Mouse (Mus musculus) retina, postnatal 7 days (tissue): ENCODE measurements around the gene Eif2ak3.

Source experiments
- DNase-seq: peaks from one replicate; pipeline ENCODE4 v3.0.0-alpha.2; 2012; ENCODE audit warnings: low read depth, low spot score

Gene Eif2ak3

DNA sequence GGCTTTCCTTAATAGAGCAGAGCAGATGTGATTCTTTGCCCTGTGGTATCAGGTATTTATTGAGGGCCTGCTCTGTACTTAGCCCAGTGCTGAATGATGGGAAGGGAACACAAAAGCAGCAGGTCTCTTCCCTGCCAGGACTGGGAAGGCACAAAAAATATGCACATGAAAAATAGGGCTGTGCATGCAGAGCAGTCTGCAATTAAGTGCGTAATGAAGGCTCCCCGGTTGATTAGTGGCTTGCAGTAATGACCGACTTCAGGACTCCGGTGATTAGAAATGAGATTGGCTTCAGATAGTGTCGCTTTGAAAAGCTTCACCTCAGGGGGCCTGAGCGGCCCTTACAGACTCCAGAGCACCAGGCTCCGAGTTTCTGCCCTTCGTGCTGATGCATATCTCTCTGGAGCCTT lies 55.3 kb downstream of the Eif2ak3 start:
- DNase-seq = no peak

GRCm38 (mm10) chr6:70903689-70904088 lies 59.4 kb downstream of the Eif2ak3 start:
- DNase-seq = no peak

GRCm38 (mm10) chr6:70909572-70909971 lies 65.3 kb downstream of the Eif2ak3 start:
- no peak for DNase-seq

DNA sequence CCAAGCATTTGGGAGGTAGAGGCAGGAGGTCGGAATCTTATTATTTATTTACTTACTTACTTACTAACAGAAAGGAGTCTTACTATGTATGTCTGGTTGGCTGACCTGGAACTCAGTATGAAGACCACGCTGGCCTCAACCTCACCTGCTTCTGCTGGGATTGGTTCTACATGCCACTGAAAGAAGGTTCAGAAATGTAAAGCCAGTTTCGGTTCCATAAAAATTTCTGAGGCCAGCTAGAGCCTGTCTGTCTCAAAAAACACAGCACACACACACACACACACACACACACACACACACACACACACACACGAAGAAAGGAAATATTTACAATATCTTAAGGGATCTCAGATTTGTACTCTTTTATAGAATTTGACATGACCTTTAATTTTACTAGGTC lies 66.0 kb downstream of the Eif2ak3 start:
- DNase-seq = no peak

GRCm38 (mm10) chr6:70911668-70912395 lies 67.5 kb downstream of the Eif2ak3 start:
- no peak for DNase-seq

- DNase-seq = no peak
These were observed 68.1 kb downstream of the Eif2ak3 start for GRCm38 (mm10) chr6:70912396-70912765.

- DNase-seq = no peak
These were observed 74.5 kb downstream of the Eif2ak3 start, which contains the start of gene Tex37 for GRCm38 (mm10) chr6:70918827-70919226. Tex37 (minus strand) TSS chr6:70918927.

GRCm38 (mm10) chr6:70921274-70922074 lies 77.2 kb downstream of the Eif2ak3 start:
- peak; percentile 36 for DNase-seq

GRCm38 (mm10) chr6:70931801-70932200 lies 87.5 kb downstream of the Eif2ak3 start:
- DNase-seq = no peak

GRCm38 (mm10) chr6:70953274-70953673 lies 109.0 kb downstream of the Eif2ak3 start:
- DNase-seq = no peak

- DNase-seq = no peak
These were observed 109.7 kb downstream of the Eif2ak3 start for GRCm38 (mm10) chr6:70954040-70954439.
